Mouse (Mus musculus) cerebellum, postnatal 36 days (tissue): ENCODE results near the gene Gas2l3.

ENCODE experiments used
- DNase-seq, 2 experiments: peaks; one replicate each; pipeline ENCODE4 v3.0.0; 2021 to 2022; ENCODE audit warnings: mixed read lengths in 2 of 2

The Gas2l3 gene

DNA sequence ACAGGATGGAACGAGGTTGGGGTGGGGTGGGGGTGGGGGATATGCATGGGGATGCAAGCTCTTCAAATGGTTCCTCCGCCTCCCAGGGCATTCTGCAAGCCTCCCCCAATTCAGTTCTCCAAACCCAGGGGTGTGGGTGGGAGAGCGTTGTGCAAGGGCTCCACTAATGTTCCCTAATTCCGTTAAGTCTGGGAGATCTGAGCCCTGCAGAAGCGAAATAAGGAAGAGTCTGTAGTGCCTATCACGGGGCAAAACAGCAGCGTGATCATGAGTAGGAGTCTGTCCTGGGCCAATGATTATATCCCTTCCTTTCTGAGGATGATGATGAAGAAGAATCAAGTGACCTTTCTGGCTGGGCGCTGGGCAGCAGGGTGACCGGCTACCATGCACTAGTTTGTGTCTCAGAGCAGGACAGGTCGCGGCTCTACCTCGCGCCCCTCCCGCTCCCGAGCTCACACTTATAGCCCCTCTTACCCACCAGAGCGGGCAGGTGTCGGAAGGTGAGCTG lies 598 bp downstream of the Gas2l3 start:
- no peak for DNase-seq

DNA sequence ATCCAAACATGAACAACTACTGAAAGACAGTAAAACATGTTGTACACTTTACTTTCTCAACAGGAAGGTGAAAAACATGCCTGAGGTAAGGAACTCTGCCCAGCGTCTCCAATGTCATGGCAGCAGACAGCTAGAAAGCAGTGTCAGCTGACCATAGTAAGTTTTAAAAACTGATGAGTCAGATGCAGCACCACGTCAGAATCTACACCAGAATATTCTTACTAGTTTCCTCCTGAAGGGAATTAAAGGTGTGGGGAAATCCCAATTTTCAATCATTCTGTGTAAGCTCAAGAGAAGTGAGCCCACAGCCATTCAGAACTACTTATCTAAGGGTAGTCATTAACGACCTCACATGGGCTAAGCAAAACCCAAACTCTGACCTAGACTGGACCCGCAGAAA lies 1.1 kb downstream of the Gas2l3 start:
- DNase-seq = no peak

DNA sequence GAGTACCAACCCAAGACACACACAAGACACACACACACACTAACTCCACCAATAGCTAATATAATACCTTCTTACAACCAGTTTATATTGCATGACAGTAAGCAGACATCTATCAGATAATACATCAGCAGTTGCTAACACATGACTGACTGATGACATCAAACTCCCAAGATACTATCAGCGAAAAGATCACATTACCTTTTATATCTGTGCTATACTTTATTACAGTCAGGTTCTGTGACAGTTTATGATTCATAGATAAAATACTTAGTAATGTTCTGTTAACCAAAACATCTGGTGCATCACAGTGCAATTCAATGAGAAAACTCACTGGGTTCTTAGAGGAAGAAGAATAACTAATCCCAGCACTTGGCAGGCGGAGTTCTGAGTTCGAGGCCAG lies 1.8 kb downstream of the Gas2l3 start:
- no peak for DNase-seq

DNA sequence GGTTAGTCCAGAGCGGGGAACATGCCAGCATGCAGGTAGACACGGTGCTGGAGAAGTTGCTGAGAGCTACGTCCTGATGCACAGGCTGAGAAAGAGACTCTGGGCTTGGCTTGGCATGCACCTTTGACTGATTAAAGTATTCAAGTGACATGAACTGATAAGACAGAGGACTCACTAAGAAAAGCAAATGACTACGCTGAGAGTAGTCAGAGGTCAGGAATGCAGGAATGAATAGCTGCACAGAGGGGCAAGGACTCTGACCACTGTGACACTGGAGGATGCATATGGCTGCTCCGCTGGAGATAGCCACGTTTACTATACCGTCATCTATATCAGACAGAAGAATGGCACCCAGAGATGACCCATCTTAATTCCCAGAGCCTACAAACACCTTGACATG lies 4.4 kb downstream of the Gas2l3 start:
- no peak for DNase-seq

DNA sequence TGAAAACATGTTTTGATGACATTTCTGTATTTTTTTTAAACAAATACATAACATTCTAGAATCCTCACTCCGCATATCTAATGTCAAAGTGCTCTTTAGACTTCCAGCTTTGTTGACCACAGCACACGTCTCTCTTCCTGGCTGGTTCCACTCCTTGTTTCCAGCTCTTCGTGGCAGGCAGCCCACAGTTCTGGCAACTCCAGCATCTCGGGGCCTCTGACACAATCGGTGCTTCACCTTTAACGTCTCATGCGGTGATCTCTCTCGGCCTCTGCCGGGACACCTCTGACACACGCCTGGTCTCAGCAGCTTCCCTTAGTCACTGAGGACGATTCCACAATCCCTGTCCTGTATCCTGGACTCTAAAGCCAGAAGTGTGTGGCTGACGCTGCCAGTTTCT lies 5.8 kb downstream of the Gas2l3 start:
- DNase-seq = no peak

DNA sequence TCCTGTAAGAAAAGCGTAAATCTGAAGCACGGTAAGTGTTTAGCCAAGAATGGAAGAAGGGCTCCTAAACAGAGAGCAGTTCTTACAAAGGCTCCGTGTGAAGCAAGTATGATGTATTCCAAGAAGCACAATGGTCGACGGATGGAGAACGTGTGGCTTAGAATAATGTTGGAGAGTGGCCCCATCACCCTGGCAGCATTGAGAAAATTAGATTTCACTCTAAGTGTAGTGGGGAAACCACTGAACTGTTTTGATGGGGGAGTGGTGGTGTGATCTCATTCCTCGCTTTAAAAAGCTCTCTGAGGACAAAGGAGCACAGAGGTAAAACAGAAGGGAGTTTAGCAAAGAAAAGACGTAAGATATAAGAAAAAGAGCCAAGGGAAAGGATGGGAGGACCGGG lies 6.3 kb downstream of the Gas2l3 start:
- DNase-seq = no peak

DNA sequence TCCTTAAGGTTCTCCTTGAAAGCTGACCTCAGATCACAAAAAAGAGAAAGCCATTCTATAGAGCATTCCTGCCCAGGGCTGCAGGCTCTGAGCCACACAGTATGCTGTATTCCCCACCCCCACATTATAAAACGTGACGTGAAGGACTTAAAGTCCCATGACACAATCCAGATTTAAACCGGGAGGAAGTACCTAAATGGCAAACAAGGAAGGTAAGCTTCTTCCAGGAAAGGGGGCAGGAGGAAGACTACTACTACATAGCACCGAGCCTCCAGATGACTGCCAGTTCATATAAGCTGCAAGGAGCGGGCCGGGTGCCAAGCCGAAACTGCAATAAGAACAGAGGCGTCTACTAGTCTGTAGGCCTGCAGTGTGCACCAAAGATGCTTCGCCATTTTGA lies 7.8 kb downstream of the Gas2l3 start:
- DNase-seq = no peak

DNA sequence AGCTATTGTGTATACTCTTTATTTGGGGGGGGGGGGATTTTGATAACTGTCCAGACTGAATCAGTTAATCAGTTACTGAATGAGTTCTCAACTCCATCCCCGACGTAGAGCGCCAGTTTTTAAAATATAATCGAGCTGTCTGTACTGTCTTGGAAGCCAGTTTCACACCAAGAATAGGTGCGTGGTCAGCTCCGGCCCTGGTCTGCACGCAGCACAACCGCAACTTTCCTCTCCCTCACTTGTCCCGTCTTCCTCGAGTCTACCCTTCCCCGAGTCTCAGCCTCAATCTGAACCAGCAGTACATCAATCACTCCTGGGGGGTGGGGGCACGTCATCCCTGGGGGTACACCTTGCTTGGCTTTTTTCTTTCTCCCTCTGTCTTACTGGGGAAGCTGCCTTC lies 8.4 kb downstream of the Gas2l3 start:
- no peak for DNase-seq

DNA sequence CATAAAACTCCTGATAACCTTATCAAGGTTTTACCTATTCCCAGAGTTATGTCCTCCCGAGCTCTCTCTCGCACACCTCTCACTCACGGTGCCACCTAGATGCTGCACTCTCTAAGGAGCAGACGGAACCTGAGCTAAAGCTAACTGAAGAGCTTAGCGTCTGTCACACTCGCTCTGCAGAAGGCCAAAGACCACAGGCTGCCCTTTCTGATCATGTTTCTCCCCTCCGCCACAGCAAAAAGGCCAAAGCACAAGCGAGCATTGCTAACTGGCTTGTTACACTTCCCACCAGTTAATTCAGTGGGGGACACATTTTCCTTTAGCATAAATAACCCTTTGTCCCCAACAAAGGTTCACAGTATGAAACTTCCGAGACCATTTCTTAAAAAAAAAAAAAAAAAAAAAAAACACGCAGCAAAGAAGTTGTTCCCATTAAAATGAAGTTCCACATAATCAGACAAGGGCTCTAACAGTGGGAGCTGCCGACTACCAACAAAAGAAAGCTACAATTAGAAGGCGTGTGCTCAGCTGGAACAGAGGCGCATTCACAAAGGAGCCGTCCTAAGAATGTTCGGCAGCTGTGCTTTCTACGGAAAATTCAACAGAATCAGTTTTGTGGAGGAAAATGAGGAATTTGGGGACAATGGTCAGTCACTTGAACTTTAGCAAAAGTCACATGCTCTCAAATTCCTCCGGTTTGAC lies 9.1 kb downstream of the Gas2l3 start:
- DNase-seq = no peak

DNA sequence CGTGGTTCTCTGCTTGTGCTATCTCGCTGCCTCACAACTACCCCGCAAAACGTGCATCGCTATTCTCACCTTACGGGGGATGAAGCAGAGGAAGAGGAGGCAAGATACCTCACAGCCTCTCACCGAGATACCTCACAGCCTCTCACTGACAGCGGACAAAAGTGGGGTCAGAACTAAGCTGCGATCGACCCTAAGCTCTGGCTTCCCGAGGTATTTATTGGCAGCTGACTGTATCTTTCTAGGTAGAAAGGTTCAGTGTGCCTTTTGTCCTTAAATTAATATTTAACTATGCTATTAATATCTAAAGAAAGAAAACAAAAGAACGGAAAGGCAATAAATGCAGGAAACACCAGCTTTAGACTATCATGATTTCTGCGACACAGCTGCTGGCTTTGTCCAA lies 11.0 kb downstream of the Gas2l3 start:
- no peak for DNase-seq

DNA sequence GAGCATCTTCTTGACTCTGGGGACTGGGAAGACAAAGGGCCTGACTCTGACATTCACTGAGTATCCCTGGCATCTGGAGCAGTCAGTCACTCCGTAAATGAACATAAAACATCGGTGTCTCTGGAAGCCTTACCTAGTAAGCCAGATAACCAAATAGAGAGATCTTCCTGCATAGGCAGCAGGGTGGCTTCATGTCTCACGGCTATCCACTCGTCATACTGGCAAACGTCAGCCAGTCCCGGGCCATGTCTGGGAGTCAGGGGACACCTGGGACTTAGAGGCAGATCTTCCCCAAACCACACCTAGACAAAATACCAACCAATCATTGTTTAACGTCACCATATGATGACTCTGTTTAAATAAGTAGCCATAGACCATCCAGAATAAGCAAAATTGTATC lies 13.0 kb downstream of the Gas2l3 start:
- no peak for DNase-seq

DNA sequence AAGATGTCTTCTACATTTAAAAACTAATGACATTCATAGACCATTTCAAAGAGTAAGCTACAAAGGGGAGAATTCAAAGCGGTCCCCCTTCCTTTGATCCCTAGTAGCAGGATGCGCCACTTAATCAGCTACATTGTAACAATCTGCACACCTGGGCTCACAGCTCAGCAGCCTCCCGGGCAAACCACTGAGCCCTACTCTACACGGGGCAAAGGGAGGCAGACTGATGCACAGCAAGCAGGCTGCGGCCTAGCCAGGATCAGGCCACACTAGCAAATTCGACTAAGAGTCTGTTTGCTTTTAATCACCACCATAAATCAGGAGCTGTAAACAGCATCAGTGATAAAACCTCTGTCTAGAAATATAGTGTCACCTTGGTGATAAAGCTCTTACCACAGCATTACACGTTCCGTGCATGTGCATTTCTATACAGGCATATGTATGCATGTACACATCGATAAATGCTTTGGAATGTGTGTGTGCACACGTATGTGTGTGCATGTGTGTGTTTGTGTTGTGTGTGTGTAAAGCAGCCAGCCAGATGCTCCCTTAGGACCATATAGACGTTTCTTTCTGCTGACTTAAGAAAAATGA lies 18.9 kb downstream of the Gas2l3 start:
- no peak for DNase-seq

DNA sequence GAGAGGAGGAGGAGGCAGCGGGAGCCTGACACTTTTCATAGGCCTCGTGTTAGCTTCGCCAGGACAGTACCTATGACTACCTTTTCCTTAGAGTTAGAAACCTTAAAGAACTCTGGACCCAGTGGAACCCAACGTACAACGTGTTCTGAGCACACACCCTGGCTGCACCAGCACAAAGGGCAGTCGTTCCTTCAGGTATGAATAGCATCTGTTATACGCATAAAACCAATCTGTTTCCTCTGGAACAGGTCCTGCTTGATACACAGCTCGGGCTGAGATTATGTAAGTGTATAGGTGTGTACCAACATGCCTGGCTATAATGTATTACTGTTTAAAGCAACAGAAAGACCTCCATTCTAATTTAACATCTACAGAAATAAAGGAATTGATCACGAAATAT lies 19.6 kb downstream of the Gas2l3 start:
- no peak for DNase-seq

DNA sequence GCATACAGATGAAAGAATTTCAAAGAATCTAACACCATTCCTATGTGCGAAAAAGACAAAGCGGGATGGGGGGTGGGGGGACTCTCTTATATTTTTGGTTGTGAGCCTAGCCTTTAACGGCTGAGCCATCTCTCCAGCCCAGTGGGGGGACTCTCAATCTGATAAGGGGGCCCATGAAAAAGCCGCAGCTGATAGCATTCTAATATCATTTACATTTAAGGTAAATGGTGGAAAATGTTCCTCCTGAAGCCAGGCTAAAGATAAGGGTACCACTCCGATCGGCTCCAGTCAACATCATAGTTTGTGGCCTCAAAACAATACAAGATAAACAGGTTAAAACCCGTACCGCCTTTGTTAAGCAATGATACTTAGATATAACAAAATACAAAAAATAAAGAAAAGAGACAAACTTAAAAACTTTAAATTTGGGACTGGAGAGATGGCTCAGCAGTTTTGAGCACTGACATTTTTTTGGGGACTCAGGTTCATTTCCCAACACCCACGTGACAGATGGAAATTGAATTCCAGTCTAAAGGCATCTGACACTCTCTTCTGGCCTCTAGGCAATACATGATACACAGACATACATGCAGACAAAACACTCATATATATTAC lies 20.5 kb downstream of the Gas2l3 start:
- no peak for DNase-seq

DNA sequence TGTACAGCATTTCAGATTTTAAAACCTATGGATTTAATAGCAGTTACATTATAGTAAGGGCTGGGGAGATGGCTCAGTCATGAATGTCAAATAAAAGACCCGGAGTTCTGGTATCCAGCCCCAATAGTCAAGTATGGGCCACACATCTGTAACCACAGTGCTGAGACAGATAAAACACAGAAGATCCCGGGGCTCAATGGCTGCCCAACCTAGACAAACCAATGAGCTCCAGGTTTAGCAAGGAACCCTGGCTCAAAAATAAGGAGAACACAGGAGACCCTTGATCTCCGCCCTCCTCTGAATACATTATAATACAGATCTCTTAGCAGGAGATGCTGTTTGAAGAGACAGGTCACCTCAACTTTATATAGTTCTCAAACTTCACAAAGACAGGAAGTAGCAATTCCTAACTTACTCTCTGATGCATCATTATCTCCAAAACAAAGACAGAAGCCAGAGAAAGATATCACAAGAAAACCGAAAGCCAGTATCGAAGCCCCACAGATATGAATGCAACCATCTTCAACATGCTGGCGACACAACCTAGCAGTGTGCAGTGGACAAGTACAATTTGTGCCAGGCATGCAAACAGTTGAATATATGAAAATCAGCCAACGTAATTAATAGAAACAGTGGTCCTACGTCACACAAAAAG lies 21.1 kb downstream of the Gas2l3 start:
- DNase-seq = no peak

DNA sequence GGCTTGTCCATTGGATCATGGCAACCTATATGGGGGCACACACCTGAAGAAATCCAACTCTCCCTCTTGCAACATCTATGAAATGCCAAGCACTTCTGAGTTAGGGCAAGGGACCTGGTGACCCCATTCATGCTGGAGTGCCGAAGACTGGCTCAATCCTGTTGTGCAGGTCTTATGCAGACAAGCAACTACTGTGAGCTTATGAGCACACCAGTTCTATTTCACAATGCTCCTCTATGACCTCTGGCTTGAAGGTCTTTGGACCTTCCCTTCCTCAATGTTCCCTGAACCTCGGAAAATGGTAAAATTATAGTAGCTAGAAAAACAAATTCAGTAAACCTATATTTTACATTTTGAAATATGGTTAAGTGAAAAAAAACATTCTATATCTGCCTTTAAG lies 25.8 kb downstream of the Gas2l3 start:
- no peak for DNase-seq

DNA sequence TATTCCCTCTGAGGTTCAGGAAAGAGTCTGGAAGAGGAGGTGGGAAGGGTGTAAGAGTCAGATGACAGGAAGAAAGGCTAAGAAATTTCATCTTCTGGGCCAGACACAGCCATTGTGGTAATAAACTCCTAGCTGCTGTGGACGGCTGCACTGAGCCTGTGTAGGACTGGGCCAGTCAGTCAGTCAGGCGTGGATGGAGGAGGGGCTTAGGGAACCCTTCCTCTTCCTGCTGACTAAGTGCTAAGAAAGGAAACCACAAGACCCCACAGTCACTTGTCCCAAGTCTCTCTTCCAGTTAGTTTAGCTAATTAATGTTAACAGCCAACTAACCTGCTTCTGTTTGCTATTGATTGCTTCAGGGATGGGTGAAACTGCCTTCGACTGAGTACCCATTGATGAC lies 28.3 kb downstream of the Gas2l3 start:
- DNase-seq = no peak

DNA sequence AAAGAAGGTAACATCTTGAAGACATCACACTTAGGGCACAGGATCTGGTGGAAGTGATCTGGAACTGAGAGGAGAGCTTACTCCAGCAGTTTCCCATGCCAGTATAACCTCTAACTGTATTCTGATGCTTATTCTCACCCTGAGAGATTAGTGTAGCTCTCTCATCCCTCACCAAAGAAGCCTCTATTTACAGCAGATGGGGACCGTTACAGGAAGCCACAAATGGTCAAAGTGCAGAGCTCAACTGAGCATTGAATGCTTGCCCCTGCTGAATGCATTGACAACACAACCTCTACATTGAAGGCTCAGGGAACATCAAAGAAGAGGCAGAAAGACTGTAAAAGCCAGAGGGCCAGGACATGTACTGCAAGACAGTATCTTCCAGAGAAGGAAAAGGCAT lies 36.2 kb downstream of the Gas2l3 start:
- DNase-seq = no peak

DNA sequence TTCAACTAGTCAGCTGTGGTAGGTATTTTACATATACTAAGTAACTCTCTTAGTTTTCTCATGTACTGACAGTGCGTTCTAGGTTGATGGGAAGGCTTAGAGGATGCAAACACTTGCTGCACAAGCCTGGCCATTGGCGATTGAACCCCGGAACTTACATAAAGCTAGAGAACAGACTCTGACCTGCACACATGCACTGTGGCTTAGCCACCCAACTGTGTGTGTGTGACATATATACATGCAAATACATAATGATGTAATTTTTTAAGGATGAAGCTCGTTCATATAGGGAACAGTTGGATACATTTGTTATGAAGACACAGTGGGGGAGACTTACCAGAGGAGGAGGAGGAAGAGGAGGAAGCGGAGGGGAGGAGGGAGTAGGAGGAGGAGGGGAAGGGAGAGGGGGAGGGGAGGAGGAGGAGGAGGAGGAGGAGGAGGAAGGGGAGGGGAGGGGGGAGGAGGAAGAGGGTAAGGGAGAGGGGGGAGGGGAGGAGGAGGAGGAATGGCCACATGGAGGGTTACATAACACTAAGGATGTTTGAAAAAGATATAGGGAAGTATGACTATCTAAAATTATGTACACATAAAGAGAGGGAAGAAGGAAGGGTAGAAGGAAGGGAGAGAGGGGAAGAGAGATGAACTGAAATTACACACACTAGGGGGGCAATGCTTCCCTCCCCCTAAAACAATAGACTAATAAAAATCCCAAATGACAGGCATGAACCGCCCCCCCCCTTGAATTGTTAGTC lies 36.9 kb downstream of the Gas2l3 start:
- no peak for DNase-seq

DNA sequence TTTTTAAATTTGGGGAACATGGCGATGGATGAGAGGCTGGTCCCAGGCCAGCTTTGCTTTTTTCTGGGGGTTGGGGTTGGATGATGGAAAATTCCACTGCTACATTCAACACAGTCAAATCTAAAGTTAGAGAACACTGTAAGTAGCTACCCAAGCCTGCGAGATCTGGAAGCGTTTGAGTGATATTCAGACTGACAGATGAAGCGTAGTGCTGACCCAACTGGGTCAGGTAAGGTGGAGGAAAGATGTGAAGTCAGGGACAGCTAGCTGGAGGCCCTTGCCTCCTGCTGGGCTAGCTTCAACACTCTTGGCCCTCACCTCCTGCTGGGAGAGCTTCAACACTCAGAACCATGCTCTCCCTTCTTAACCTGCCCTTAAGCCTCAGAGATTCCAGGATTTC lies 38.8 kb downstream of the Gas2l3 start:
- DNase-seq = no peak

DNA sequence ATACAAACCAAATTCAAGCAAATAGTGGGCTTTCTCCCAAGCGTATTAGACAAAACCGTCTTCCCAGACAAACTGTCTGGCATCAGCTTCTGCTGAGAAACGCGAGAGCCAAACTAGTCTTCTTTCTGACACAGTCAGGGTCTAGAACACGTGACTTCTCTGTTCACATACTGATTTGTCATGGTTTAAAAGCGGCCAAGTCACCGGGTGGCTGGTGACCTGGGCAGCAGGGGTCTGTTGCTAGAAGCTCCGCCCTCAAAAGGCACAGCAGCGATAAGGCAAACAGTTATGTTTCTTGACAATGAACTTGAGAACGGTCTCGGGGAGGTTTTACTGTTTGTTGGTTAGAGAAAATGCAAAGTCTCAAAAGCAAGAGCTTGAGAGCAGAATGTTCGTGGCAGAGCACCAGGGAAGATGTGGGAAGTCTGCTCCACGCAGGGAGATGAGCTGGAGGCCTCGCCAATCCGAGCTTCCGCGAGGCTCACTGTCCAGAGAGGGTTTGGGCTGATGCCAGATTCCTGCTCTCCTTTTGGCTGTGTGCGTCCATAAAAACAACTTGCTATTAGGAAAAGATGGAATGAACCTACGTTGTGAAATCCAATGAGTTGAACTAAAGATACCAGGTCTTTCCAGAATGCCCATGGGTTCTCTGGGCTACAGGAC lies 43.0 kb downstream of the Gas2l3 start:
- peak; percentile 74 to 82 for DNase-seq

DNA sequence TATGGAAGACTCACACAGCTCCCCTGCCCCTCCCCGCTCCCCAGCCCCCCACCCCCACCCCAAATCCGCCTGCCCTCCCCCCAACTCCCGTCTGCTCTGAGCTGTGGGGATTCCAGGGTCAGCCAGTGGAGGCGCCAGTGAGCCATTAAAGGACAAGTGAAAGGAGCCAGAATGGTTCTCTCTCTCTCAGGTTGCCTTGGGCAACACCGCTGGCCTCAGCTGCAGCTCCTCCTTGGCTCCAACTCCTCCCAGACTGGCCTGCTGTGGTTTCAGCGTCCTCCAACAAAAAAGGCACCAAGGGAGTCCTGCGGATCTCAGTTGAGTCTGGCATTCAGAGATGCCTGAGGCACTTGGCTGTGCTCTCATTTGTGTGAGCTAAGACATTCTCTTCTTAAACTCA lies 47.9 kb downstream of the Gas2l3 start:
- peak; percentile 29 to 36 for DNase-seq

DNA sequence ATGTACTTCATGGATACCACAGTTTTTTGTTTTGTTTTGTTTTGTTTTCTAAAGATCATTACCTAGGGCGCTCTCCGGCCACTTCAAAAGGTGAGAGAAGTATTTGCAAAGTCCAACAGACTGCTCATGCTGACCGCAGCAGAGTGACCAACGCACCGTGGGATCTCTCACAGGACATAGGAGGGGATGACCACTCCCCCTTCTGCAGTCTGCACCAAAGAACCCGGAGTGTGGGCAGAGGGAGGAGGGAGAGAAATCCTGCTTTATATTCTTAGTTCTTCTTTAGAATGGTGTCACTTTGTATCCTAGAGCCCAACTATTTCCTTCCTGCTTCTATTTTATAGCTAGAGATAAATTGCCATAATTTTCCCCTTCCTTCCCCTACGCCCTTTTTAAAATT lies 48.4 kb downstream of the Gas2l3 start:
- no peak for DNase-seq
